Mouse (Mus musculus): ENCODE data around the gene Crip1.

- TF ChIP-seq POLR2A (IDR thresholded peaks at IDR 0.05; ENCODE audit: insufficient read depth, low read length): no peak
- TF ChIP-seq EP300 (IDR thresholded peaks at IDR 0.05; ENCODE audit: insufficient read depth, low read depth, low read length): no peak
- no peak for TF ChIP-seq CTCF (IDR thresholded peaks at IDR 0.05; ENCODE audit: low read depth, low read length)
Measured at GRCm38 (mm10) chr12:113152991-113153525, 6.9 kb downstream of the Crip1 start.
